Mouse (Mus musculus) neural tube, embryonic 15.5 days (tissue): ENCODE measurements around the gene Slc11a1. TPM values are rescaled to one million over a fixed set of nuclear protein-coding genes. Genes with fewer than 3 reads are reported as not detected.

Experiments
- ATAC-seq: fragments of 200-750 bp; cut with Nextera tagmentation; 2 replicates; pipeline ENCODE4 v1.8.0; 2017; ENCODE audit warnings: mild to moderate bottlenecking, moderate TSS enrichment, moderate library complexity; ENCODE audit not compliant: low FRiP score
- H3K27ac ChIP-seq: fragments of 300-500 bp; sonication (generic); replicated peaks from 2 replicates; pipeline ENCODE4 v1.5.1; 2015; ENCODE audit warnings: mild to moderate bottlenecking, inconsistent platforms
- H3K27me3 ChIP-seq: fragments of 300-500 bp; sonication (generic); replicated peaks from 2 replicates; pipeline ENCODE4 v1.6.1; 2015; ENCODE audit warnings: inconsistent platforms
- H3K36me3 ChIP-seq: fragments of 300-500 bp; sonication (generic); 2 replicates; pipeline ENCODE4 v1.6.1; 2015; ENCODE audit warnings: inconsistent platforms
- H3K4me1 ChIP-seq: fragments of 300-500 bp; sonication (generic); 2 replicates; pipeline ENCODE4 v1.6.1; 2015; ENCODE audit warnings: inconsistent platforms
- H3K4me2 ChIP-seq: fragments of 300-500 bp; sonication (generic); 2 replicates; pipeline ENCODE4 v1.6.1; 2015; ENCODE audit warnings: inconsistent platforms, mild to moderate bottlenecking, moderate library complexity
- H3K4me3 ChIP-seq: fragments of 300-500 bp; sonication (generic); replicated peaks from 2 replicates; pipeline ENCODE4 v1.5.1; 2015; ENCODE audit warnings: mild to moderate bottlenecking, inconsistent platforms
- H3K9ac ChIP-seq: fragments of 300-500 bp; sonication (generic); replicated peaks from 2 replicates; pipeline ENCODE4 v1.6.1; 2015; ENCODE audit warnings: mild to moderate bottlenecking, inconsistent platforms
- H3K9me3 ChIP-seq: fragments of 300-500 bp; sonication (generic); replicated peaks from 2 replicates; pipeline ENCODE4 v1.6.1; 2016; ENCODE audit warnings: inconsistent platforms
- WGBS: fragments of 180-500 bp; shearing (Covaris S2); methylation state at CpG from one replicate; pipeline ENCODE4 v1.1.7; 2015; ENCODE audit warnings: mixed read lengths; 5-methylcytosine and 5-hydroxymethylcytosine counted together
- polyA plus RNA-seq: library from polyadenylated mRNA; unstranded; fragments of >200 nt; fragmentation: Nextera tagmentation; extraction: Ambion mirVana; gene quantifications from 2 replicates; pipeline ENCODE4 v1.2.1, GENCODE M21; 2015

The Slc11a1 gene
- polyA plus RNA-seq, 1 experiment from 2014 or later = 2.3 TPM

GRCm38 (mm10) chr1:74357531-74357930, 17.5 kb upstream of the Slc11a1 start:
- no peak for ATAC-seq
- peaks cover 4% of the 10 kb centered on the region; the same call in 1 of the 2 replicates for H3K4me1 ChIP-seq
- no peaks in the 10 kb centered on the region for H3K9me3 ChIP-seq
- H3K4me2 ChIP-seq = no peak overlapping the region
- peaks cover 13% of the 10 kb centered on the region for H3K36me3 ChIP-seq
- H3K27me3 ChIP-seq = no peaks in the 10 kb centered on the region
- no peak overlapping the region for H3K4me3 ChIP-seq
- no peak overlapping the region for H3K27ac ChIP-seq
- H3K9ac ChIP-seq = no peak overlapping the region

- no peaks in the 10 kb centered on the region for H3K27me3 ChIP-seq
- H3K9me3 ChIP-seq = no peaks in the 10 kb centered on the region
- H3K36me3 ChIP-seq = no peaks in the 10 kb centered on the region
- no peak for ATAC-seq
- peaks cover 5% of the 10 kb centered on the region; the same call in 1 of the 2 replicates for H3K4me1 ChIP-seq
- 87% methylated on average over 5 of the region's 5 CpGs for WGBS
- no peak overlapping the region for H3K4me3 ChIP-seq
- no peak overlapping the region for H3K4me2 ChIP-seq
- no peak overlapping the region for H3K27ac ChIP-seq
- no peak overlapping the region for H3K9ac ChIP-seq
Measured at GRCm38 (mm10) chr1:74359952-74360517, 15.0 kb upstream of the Slc11a1 start.

GRCm38 (mm10) chr1:74361812-74362211, 13.2 kb upstream of the Slc11a1 start, which contains the start of gene Catip:
Gene Catip (plus strand): TSS chr1:74362108.
- WGBS = 0% methylated on average over 2 of the region's 2 CpGs
- no peak within 1 kb of the TSS for H3K27ac ChIP-seq
- peak within 1 kb of the TSS; percentile 11; the same call in 1 of the 2 replicates for H3K4me2 ChIP-seq
- no peak within 1 kb of the TSS for H3K4me3 ChIP-seq
- H3K27me3 ChIP-seq = no peaks in the 10 kb centered on the region
- H3K9ac ChIP-seq = no peak within 1 kb of the TSS
- no peaks in the 10 kb centered on the region for H3K9me3 ChIP-seq
- H3K4me1 ChIP-seq = peaks cover 5% of the 10 kb centered on the region; the same call in 1 of the 2 replicates
- peak; percentile 75 for ATAC-seq
- no peaks in the 10 kb centered on the region for H3K36me3 ChIP-seq

- H3K4me1 ChIP-seq = peaks cover 5% of the 10 kb centered on the region; the same call in 1 of the 2 replicates
- H3K27ac ChIP-seq = no peak overlapping the region
- H3K36me3 ChIP-seq = no peaks in the 10 kb centered on the region
- WGBS = 63% methylated on average over 17 of the region's 17 CpGs
- no peak overlapping the region for H3K9ac ChIP-seq
- H3K4me2 ChIP-seq = peak overlapping the region; percentile 11; the same call in 1 of the 2 replicates
- no peaks in the 10 kb centered on the region for H3K9me3 ChIP-seq
- no peak overlapping the region for H3K4me3 ChIP-seq
- H3K27me3 ChIP-seq = no peaks in the 10 kb centered on the region
- 0 out of 2 replicates have a peak, but pooled peaks have one; percentile 36 for ATAC-seq
Measured at GRCm38 (mm10) chr1:74362325-74363229, 12.4 kb upstream of the Slc11a1 start.

GRCm38 (mm10) chr1:74363437-74363836, 11.6 kb upstream of the Slc11a1 start:
- ATAC-seq = no peak
- Histone ChIP-seq H3K9me3 (no peaks in the 10 kb centered on the region), H3K4me3 (no peak overlapping the region), H3K4me2 (no peak overlapping the region), H3K9ac (no peak overlapping the region), H3K27ac (no peak overlapping the region), H3K36me3 (no peaks in the 10 kb centered on the region), H3K4me1 (peaks cover 14% of the 10 kb centered on the region), H3K27me3 (no peaks in the 10 kb centered on the region)
- 79% methylated on average over 5 of the region's 5 CpGs for WGBS

- WGBS = 82% methylated on average over 8 of the region's 8 CpGs
- Histone ChIP-seq H3K9ac (no peak overlapping the region), H3K4me1 (peaks cover 14% of the 10 kb centered on the region), H3K27me3 (no peaks in the 10 kb centered on the region), H3K4me2 (no peak overlapping the region), H3K36me3 (no peaks in the 10 kb centered on the region), H3K4me3 (no peak overlapping the region), H3K9me3 (no peaks in the 10 kb centered on the region), H3K27ac (no peak overlapping the region)
- no peak for ATAC-seq
Measured at GRCm38 (mm10) chr1:74364270-74364669, 10.7 kb upstream of the Slc11a1 start.

GRCm38 (mm10) chr1:74367886-74368645, 6.9 kb upstream of the Slc11a1 start:
- ATAC-seq = peak; percentile 68; the same call in 1 of the 2 replicates
- H3K36me3 ChIP-seq = no peaks in the 10 kb centered on the region
- H3K9me3 ChIP-seq = no peaks in the 10 kb centered on the region
- peak overlapping the region; percentile 60 for H3K4me2 ChIP-seq
- H3K27ac ChIP-seq = no peak overlapping the region
- 0 out of 2 replicates have a peak overlapping the region, but pooled peaks have one; percentile 11 for H3K9ac ChIP-seq
- H3K4me3 ChIP-seq = peak overlapping the region; percentile 34
- peaks cover 9% of the 10 kb centered on the region for H3K4me1 ChIP-seq
- no peaks in the 10 kb centered on the region for H3K27me3 ChIP-seq
- 19% methylated on average over 34 of the region's 34 CpGs for WGBS

GRCm38 (mm10) chr1:74370040-74370439, 5.0 kb upstream of the Slc11a1 start:
- no peaks in the 10 kb centered on the region for H3K36me3 ChIP-seq
- no peak for ATAC-seq
- H3K27me3 ChIP-seq = no peaks in the 10 kb centered on the region
- H3K4me2 ChIP-seq = no peak overlapping the region
- WGBS = 58% methylated on average over 4 of the region's 4 CpGs
- H3K4me3 ChIP-seq = no peak overlapping the region
- H3K27ac ChIP-seq = no peak overlapping the region
- no peak overlapping the region for H3K9ac ChIP-seq
- H3K9me3 ChIP-seq = no peaks in the 10 kb centered on the region
- peaks cover 9% of the 10 kb centered on the region for H3K4me1 ChIP-seq

GRCm38 (mm10) chr1:74373372-74373771, 1.6 kb upstream of the Slc11a1 start:
- Histone ChIP-seq H3K27ac (no peak overlapping the region), H3K9me3 (no peaks in the 10 kb centered on the region), H3K9ac (no peak overlapping the region), H3K27me3 (no peaks in the 10 kb centered on the region), H3K4me3 (no peak overlapping the region), H3K4me2 (no peak overlapping the region), H3K36me3 (no peaks in the 10 kb centered on the region), H3K4me1 (peaks cover 1% of the 10 kb centered on the region)
- ATAC-seq = no peak
- 80% methylated on average over 4 of the region's 4 CpGs for WGBS

- no peak overlapping the region for H3K27ac ChIP-seq
- ATAC-seq = no peak
- no peaks in the 10 kb centered on the region for H3K9me3 ChIP-seq
- no peaks in the 10 kb centered on the region for H3K36me3 ChIP-seq
- WGBS = 83% methylated on average over 10 of the region's 10 CpGs
- H3K4me1 ChIP-seq = no peaks in the 10 kb centered on the region
- H3K27me3 ChIP-seq = no peaks in the 10 kb centered on the region
- H3K4me2 ChIP-seq = no peak overlapping the region
- no peak overlapping the region for H3K9ac ChIP-seq
- H3K4me3 ChIP-seq = no peak overlapping the region
Measured at GRCm38 (mm10) chr1:74375561-74375960, 566 bp downstream of the Slc11a1 start.

GRCm38 (mm10) chr1:74376396-74376795, 1.4 kb downstream of the Slc11a1 start:
- no peaks in the 10 kb centered on the region for H3K36me3 ChIP-seq
- 83% methylated on average over 4 of the region's 4 CpGs for WGBS
- no peaks in the 10 kb centered on the region for H3K4me1 ChIP-seq
- H3K9me3 ChIP-seq = no peaks in the 10 kb centered on the region
- no peak overlapping the region for H3K4me3 ChIP-seq
- no peak overlapping the region for H3K4me2 ChIP-seq
- H3K27me3 ChIP-seq = no peaks in the 10 kb centered on the region
- no peak overlapping the region for H3K27ac ChIP-seq
- H3K9ac ChIP-seq = no peak overlapping the region
- ATAC-seq = no peak
